Mouse (Mus musculus) neutrophil, adult 5-6 weeks (primary cell): ENCODE results near the gene Gm12830. TPM values are rescaled to one million over a fixed set of nuclear protein-coding genes. Genes with fewer than 3 reads are reported as not detected.

Experiments
- ATAC-seq: fragments of 151-379, 151-347 bp; 2 replicates; pipeline ENCODE4 v1.8.0; 2017; ENCODE audit warnings: mild to moderate bottlenecking, moderate TSS enrichment; ENCODE audit not compliant: insufficient number of reproducible peaks, poor library complexity, low FRiP score, severe bottlenecking; ENCODE audit errors: extremely low read depth
- total RNA-seq: library from RNA; stranded (forward); fragments of 200-1000 nt; gene quantifications from 2 replicates; pipeline ENCODE4 v1.2.3, GENCODE M21; 2017

Gm12830 gene
- total RNA-seq, 1 experiment from 2014 or later = not detected

DNA sequence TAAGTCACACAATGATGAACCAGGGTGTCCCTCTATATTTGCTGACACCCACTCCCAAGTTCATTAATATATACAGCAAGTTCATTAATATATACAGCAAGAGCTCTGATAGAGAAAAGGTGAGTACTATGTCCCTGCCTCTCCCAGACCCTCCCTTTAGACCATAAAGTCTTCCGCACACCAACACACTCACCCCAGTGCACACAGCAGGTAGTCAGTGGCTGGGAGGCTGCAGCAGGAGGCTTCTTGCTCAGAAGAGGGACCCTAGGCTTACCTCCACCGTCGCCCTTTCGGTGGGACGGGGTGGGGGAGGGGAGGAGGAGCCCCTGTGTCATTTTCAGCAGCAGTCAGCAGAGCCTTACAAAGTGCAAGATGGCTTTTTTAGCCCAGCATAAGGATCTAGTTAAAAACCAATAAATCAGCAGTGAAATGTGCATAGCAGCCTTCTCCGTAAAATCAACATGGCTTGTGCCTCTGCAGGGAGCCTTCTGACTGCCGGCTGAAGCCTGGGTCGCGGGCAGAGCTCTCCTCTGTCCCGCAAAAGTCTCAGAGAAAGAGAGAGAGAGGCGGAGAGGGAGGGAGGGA lies 20.9 kb downstream of the Gm12830 start:
- ATAC-seq = no peak

- no peak for ATAC-seq
Measured at GRCm38 (mm10) chr4:114843097-114843721, 21.7 kb downstream of the Gm12830 start.

DNA sequence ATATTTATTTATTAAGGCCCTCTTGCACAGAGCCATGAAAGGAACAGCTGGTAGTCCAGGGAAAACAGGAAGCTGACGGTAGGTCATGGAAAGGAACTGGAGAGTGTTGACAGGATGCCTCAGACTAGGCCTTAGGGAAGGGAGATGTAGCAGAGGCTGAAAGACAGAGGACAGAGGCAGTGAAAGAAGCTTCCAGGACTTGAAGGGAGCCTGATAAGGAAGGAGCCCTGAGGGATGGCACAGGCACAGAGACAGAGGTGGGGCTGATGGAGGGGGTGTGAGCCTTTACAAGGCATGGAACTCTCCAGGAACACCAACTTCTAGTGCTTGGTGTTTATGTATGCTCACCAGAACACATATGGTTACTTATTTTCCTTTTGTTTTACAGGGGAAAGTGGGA lies 23.1 kb downstream of the Gm12830 start:
- ATAC-seq = no peak

DNA sequence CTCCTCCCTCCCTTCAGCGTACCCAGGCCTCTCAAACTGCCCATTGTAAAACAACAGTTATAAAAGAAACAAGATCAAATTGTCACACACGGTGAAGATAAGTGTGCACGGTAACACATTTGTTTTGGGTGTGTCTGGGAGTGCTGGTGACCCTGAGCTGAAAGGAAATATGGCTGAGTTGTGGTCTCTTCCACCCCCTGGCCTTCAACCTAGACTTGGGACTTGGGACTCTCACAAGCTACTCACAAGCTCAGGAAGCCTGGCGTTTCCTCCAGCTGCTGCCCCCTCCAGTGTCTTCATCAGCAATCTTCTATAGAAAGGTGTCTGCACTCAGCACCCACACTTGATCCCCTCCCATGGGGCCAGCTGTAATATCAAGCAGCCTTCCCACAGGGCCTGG lies 24.1 kb downstream of the Gm12830 start:
- no peak for ATAC-seq

DNA sequence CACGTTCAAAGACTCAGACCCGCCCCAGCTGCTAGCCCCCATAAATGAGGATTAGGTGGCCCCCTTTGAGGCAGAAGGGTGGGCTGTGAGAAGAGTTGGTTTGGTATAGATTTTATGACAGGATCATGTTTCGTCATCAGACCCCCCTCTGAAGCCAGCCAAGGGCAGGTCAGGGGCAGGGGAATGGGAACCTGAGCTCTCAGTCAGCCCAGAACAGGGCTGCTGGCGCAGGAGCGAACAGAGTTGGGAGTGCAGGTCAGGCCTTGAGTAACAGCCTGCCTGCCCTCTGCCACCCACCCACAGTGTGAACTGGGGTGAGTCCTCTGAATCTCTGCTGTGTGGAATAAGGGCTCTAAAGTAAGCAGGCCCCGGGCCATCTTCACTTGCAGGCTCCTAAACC lies 25.2 kb downstream of the Gm12830 start:
- ATAC-seq = no peak

GRCm38 (mm10) chr4:114853968-114854367 lies 32.4 kb downstream of the Gm12830 start:
- ATAC-seq = no peak

DNA sequence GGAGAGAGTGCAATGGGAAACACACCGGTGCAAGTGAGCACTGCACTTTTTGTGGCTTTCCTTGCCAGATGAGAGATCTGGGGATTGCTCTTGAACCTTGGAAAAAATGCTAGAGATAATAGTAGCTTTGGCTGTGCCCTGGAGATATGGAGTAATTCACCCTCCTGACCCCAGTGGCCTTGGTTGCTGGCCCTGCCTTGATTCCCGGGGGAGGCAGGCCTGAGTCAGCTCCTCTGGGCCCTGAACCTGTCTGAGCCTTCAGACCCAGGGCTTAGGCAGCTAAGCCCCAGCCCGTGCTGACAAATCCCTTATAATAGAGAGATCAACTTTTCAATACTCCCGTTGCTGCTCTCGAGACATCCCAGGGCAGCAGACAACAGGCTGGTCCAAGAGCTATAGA lies 36.9 kb downstream of the Gm12830 start:
- ATAC-seq = no peak

DNA sequence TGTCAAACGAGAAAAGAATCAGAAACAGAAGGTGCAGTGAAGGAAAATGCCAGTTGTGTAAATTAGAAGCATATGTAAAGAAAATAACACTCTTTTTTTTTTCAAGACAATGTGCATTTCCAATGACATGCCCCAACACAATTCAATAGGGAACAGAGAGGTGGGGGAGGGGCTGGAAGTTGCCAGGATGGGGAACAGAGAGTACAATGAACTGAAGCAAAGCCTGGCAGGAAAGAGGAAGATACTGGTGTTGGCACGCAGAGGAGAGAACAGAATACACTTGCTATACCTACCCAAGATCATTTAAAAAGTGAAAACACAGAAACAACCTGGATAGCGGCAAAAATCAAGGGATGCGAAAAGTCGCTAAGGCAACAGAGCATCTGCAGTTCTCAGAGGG lies 41.6 kb downstream of the Gm12830 start:
- ATAC-seq = no peak

DNA sequence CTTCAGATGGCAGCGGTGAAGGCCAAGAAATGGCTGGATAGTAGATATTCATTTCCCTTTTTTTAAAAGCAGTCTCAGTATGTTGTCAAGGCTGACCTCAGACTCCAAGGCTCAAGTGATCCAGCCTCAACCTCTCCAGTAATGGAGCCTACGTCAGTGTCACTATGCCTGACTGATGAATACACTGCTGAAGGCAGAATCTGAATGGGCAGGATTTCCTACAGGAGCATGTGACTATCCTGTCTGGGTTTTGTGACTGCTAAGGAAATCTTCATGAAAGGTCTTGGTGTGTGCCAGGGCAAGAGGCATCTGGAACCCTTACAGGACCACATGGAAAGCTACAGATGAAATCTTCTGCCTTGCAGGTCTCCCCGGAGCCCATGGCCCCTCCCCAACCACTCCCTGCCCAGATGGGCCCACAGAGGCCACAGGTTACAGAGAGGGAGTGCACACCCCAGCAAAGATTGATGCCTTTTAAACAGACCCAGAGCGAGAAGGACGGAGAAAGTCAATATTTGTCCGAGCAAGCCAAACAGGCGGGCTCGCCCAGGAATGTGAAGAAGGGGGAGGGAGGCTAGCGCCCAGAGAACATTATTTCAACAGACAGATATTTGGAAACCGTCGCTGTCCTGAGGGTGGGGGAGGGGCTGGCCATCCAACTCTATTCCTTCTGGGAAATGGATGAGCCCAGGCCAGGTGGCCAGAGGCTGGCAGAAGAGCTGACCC lies 48.4 kb downstream of the Gm12830 start:
- no peak for ATAC-seq

- no peak for ATAC-seq
Measured at GRCm38 (mm10) chr4:114876441-114876972, 55.0 kb downstream of the Gm12830 start.

GRCm38 (mm10) chr4:114882232-114882631 lies 60.7 kb downstream of the Gm12830 start:
- ATAC-seq = no peak

DNA sequence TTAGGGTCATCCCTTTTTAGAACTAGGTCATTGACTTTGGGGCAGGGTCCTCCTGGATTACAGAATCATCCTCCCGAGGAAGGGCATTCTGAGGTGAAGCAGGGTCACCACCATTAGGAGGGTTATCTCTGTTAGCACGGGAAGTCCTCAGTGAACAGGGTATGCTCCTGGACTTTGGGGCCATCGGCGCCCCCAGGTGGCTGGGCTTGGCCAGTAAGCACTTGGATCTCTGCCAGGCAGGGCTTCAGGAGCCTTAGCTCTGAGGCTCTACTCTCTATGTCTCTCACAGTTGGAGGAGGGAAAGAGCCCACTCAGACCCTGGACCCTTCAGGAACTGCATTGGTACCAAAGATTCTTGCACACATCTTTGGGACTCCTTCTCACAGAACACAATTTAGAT lies 76.3 kb downstream of the Gm12830 start:
- no peak for ATAC-seq

- no peak for ATAC-seq
Measured at GRCm38 (mm10) chr4:114899885-114900284, 78.4 kb downstream of the Gm12830 start.

GRCm38 (mm10) chr4:114900866-114901642 lies 79.5 kb downstream of the Gm12830 start:
- no peak for ATAC-seq

DNA sequence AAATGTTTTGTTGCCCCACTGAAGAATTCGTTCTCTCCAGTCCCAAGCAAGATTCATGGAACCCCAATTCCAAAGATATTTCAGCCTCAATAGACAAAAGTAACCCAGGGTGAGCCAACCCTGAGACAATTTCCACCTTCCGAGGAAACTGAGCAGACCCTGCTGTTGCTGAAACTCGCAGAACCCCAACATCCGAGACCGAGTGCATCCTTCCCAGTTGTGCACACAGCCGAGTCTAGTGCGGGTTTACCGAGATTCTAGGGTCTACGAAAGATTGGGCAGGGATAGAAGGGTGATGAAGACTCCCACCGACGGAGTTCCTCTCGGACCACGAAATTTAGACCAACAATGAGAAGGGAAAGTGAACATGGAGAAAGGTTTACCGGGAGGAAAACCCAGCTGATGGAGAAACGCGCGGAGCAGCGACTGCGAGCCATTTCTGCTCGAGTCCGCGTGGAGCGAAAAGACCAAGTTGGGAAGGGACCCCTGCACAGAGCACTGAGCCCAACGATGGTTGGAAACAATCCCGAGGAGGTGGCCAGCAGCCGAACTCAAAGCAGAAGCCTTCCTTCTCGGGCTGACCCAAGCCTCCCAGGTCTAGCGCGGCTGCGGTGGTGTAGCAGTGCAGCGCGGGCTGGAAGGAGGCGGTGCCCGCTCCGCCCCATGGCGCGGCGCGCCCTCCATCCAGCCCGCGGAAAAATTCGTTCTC lies 80.3 kb downstream of the Gm12830 start:
- ATAC-seq = no peak

- ATAC-seq = no peak
Measured at GRCm38 (mm10) chr4:114902641-114903421, 81.3 kb downstream of the Gm12830 start.

- ATAC-seq = no peak
Measured at GRCm38 (mm10) chr4:114903422-114903782, 81.9 kb downstream of the Gm12830 start.

GRCm38 (mm10) chr4:114905501-114905900 lies 84.0 kb downstream of the Gm12830 start:
- ATAC-seq = no peak
